Mouse (Mus musculus): ENCODE measurements at regions not wholly inside any gene's neighbourhood (a gene's known extent, or its start where the extent isn't known, plus 50 kb on each side); places are given as distances from the start of the nearest gene placed in this dataset.

- DNase-seq (ENCODE audit: inconsistent age in 2 of 2, low spot score in 1 of 2) = no peak
Observed at GRCm38 (mm10) chr10:12059728-12060127, 716.5 kb downstream of the Epm2a start.

- DNase-seq (ENCODE audit: inconsistent age in 2 of 2, low spot score in 1 of 2) = no peak
Observed at GRCm38 (mm10) chr10:12061069-12061861, 718.1 kb downstream of the Epm2a start.

- no peak for DNase-seq (ENCODE audit: inconsistent age in 2 of 2, low spot score in 1 of 2)
Observed at GRCm38 (mm10) chr10:12062302-12062701, 719.1 kb downstream of the Epm2a start.

- DNase-seq (ENCODE audit: inconsistent age in 2 of 2, low spot score in 1 of 2) = no peak
Observed at GRCm38 (mm10) chr10:12083961-12084360, 740.8 kb downstream of the Epm2a start.

- DNase-seq (ENCODE audit: inconsistent age in 2 of 2, low spot score in 1 of 2) = no peak
Observed at GRCm38 (mm10) chr10:12092521-12092920, 749.3 kb downstream of the Epm2a start.

- DNase-seq (ENCODE audit: inconsistent age in 2 of 2, low spot score in 1 of 2) = no peak
Observed at GRCm38 (mm10) chr10:12096678-12097077, 753.5 kb downstream of the Epm2a start.

GRCm38 (mm10) chr10:12107001-12107418 lies 762.2 kb downstream of the Utrn start:
- peak; percentile 21 to 72 for DNase-seq (ENCODE audit: inconsistent age in 2 of 2, low spot score in 1 of 2)

- no peak for DNase-seq (ENCODE audit: inconsistent age in 2 of 2, low spot score in 1 of 2)
Observed at GRCm38 (mm10) chr10:12111720-12112119, 757.4 kb downstream of the Utrn start.

- no peak for DNase-seq (ENCODE audit: inconsistent age in 2 of 2, low spot score in 1 of 2)
Observed at GRCm38 (mm10) chr10:12115767-12116166, 753.4 kb downstream of the Utrn start.

- peak; percentile 3 to 22 for DNase-seq (ENCODE audit: inconsistent age in 2 of 2, low spot score in 1 of 2)
Observed at GRCm38 (mm10) chr10:12116662-12117303, 752.4 kb downstream of the Utrn start.

GRCm38 (mm10) chr10:12124272-12124671 lies 744.9 kb downstream of the Utrn start:
- DNase-seq (ENCODE audit: inconsistent age in 2 of 2, low spot score in 1 of 2) = no peak

GRCm38 (mm10) chr10:12129486-12129885 lies 739.7 kb downstream of the Utrn start:
- DNase-seq (ENCODE audit: inconsistent age in 2 of 2, low spot score in 1 of 2) = no peak

GRCm38 (mm10) chr10:12144691-12145090 lies 724.5 kb downstream of the Utrn start:
- no peak for DNase-seq (ENCODE audit: inconsistent age in 2 of 2, low spot score in 1 of 2)

- DNase-seq (ENCODE audit: inconsistent age in 2 of 2, low spot score in 1 of 2) = no peak
Observed at GRCm38 (mm10) chr10:12146942-12147537, 722.1 kb downstream of the Utrn start.

- no peak for DNase-seq (ENCODE audit: inconsistent age in 2 of 2, low spot score in 1 of 2)
Observed at GRCm38 (mm10) chr10:12170243-12170642, 698.9 kb downstream of the Utrn start.

- no peak for DNase-seq (ENCODE audit: inconsistent age in 2 of 2, low spot score in 1 of 2)
Observed at GRCm38 (mm10) chr10:12174200-12174818, 694.9 kb downstream of the Utrn start.

- DNase-seq (ENCODE audit: inconsistent age in 2 of 2, low spot score in 1 of 2) = peak in 1 of 2 experiments; percentile 51
Observed at GRCm38 (mm10) chr10:12175141-12175540, 694.0 kb downstream of the Utrn start.

GRCm38 (mm10) chr10:12177482-12177881 lies 691.7 kb downstream of the Utrn start:
- no peak for DNase-seq (ENCODE audit: inconsistent age in 2 of 2, low spot score in 1 of 2)

GRCm38 (mm10) chr10:12180965-12181364 lies 688.2 kb downstream of the Utrn start:
- peak; percentile 33 to 71 for DNase-seq (ENCODE audit: inconsistent age in 2 of 2, low spot score in 1 of 2)

GRCm38 (mm10) chr10:12186918-12187639 lies 682.1 kb downstream of the Utrn start:
- no peak for DNase-seq (ENCODE audit: inconsistent age in 2 of 2, low spot score in 1 of 2)
